Mouse (Mus musculus) heart, postnatal 0 days (tissue): Measurements from ENCODE around the gene Mylk. TPM values are rescaled to one million over a fixed set of nuclear protein-coding genes. Genes with fewer than 3 reads are reported as not detected.

Experiments used
- ATAC-seq: fragments of 200-750 bp; cut with Nextera tagmentation; 2 replicates; pipeline ENCODE4 v1.8.0; 2017; ENCODE audit warnings: low read depth, moderate number of reproducible peaks, moderate library complexity; ENCODE audit not compliant: insufficient read depth
- DNase-seq: peaks from one replicate; pipeline ENCODE4 v3.0.0-alpha.2; 2016; ENCODE audit warnings: low spot score
- H3K27ac ChIP-seq: fragments of 300-500 bp; sonication (generic); 2 replicates; pipeline ENCODE4 v1.5.1; 2014; ENCODE audit warnings: low read depth, mild to moderate bottlenecking
- H3K27me3 ChIP-seq: fragments of 300-500 bp; sonication (generic); 2 replicates; pipeline ENCODE4 v1.6.1; 2014; ENCODE audit warnings: low read length, mixed read lengths; ENCODE audit not compliant: control insufficient read depth, insufficient read depth
- H3K36me3 ChIP-seq: fragments of 300-500 bp; sonication (generic); replicated peaks from 2 replicates; pipeline ENCODE4 v1.6.1; 2014; ENCODE audit warnings: low read length, mixed read lengths; ENCODE audit not compliant: control insufficient read depth, insufficient read depth
- H3K4me1 ChIP-seq: fragments of 300-500 bp; sonication (generic); 2 replicates; pipeline ENCODE4 v1.6.1; 2014; ENCODE audit warnings: antibody characterized with exemption; ENCODE audit not compliant: control insufficient read depth, insufficient read depth
- H3K4me2 ChIP-seq: fragments of 300-500 bp; sonication (generic); 2 replicates; pipeline ENCODE4 v1.6.1; 2014; ENCODE audit warnings: low read depth, mild to moderate bottlenecking, low read length, moderate library complexity
- H3K4me3 ChIP-seq: fragments of 300-500 bp; sonication (generic); 2 replicates; pipeline ENCODE4 v1.5.1; 2014; ENCODE audit warnings: low read depth, low read length
- H3K9ac ChIP-seq: fragments of 300-500 bp; sonication (generic); replicated peaks from 2 replicates; pipeline ENCODE4 v1.6.1; 2014; ENCODE audit warnings: low read depth, low read length, mixed read lengths
- H3K9me3 ChIP-seq: fragments of 300-500 bp; sonication (generic); replicated peaks from 2 replicates; pipeline ENCODE4 v1.6.1; 2016; ENCODE audit warnings: low read length; ENCODE audit not compliant: control insufficient read depth
- CTCF ChIP-seq: IDR thresholded peaks from 2 replicates; pipeline ENCODE4 v1.5.1; 2016; ENCODE audit warnings: antibody characterized with exemption, control low read depth, low read depth
- EP300 ChIP-seq: IDR thresholded peaks from 2 replicates; pipeline ENCODE4 v1.6.1; 2016; ENCODE audit warnings: antibody characterized with exemption, low read depth
- WGBS: fragments of 180-500 bp; shearing (Covaris S2); extraction: QIAGEN DNeasy Blood & Tissue Kit; methylation state at CpG from one replicate; pipeline ENCODE4 v1.1.7; 2014; 5-methylcytosine and 5-hydroxymethylcytosine counted together
- polyA plus RNA-seq: library from polyadenylated mRNA; unstranded; fragments of >200 nt; fragmentation: Nextera tagmentation; extraction: Ambion mirVana; gene quantifications from 2 replicates; pipeline ENCODE4 v1.2.1, GENCODE M21; 2015
- total RNA-seq: library from RNA; depleted of rRNA; stranded (reverse); fragments of >200 nt; gene quantifications from 2 replicates; pipeline ENCODE4 v1.2.3, GENCODE M21; 2014; ENCODE audit warnings: low replicate concordance

The Mylk gene
- total and polyA plus RNA-seq, 2 experiments from 2014 or later, result 6.2 to 148 TPM

DNA sequence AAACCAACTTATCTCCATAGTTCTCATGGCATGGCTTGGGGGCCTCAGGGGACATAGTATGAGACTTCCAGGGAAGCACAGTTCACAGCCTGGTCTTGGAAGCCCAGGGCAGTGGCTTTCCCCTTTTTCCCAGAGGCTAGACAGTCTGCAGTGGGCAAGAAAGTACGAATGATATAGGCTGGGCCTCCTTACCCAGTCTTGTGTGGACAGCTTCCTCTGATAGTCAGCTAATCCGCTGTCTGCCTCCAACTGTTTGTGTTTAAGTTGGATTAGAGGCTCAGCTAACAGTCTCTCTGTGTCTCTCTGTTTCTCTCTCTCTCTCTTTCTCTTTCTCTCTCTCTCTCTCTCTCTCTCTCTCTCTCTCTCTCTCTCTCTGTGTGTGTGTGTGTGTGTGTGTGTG, 156.0 kb downstream of the Mylk start:
- no peaks in the 10 kb centered on the region for H3K27me3 ChIP-seq
- H3K27ac ChIP-seq, result peak overlapping the region; percentile 18
- H3K4me2 ChIP-seq, result no peak overlapping the region
- no peak for DNase-seq
- peaks cover 24% of the 10 kb centered on the region for H3K4me1 ChIP-seq
- ATAC-seq, result no peak
- TF ChIP-seq EP300 (no peak), CTCF (no peak)
- no peak overlapping the region for H3K4me3 ChIP-seq
- no peaks in the 10 kb centered on the region for H3K9me3 ChIP-seq
- 0 out of 2 replicates have a peak overlapping the region, but pooled peaks have one; percentile 23 for H3K9ac ChIP-seq
- no peaks in the 10 kb centered on the region for H3K36me3 ChIP-seq
- WGBS, result 58% methylated on average over 2 of the region's 2 CpGs

GRCm38 (mm10) chr16:34901611-34902293, 156.7 kb downstream of the Mylk start:
- 45% methylated on average over 7 of the region's 7 CpGs for WGBS
- ATAC-seq, result peak; percentile 67
- no peak overlapping the region for H3K9ac ChIP-seq
- peak overlapping the region; percentile 18 for H3K27ac ChIP-seq
- no peak overlapping the region for H3K4me2 ChIP-seq
- no peaks in the 10 kb centered on the region for H3K36me3 ChIP-seq
- H3K4me3 ChIP-seq, result no peak overlapping the region
- DNase-seq, result no peak
- H3K27me3 ChIP-seq, result no peaks in the 10 kb centered on the region
- peaks cover 24% of the 10 kb centered on the region for H3K4me1 ChIP-seq
- H3K9me3 ChIP-seq, result no peaks in the 10 kb centered on the region
- no peak for TF ChIP-seq CTCF
- TF ChIP-seq EP300, result no peak

GRCm38 (mm10) chr16:34902294-34902680, 157.3 kb downstream of the Mylk start:
- Histone ChIP-seq H3K27me3 (no peaks in the 10 kb centered on the region), H3K4me1 (peaks cover 29% of the 10 kb centered on the region), H3K9me3 (no peaks in the 10 kb centered on the region), H3K4me2 (no peak overlapping the region), H3K36me3 (no peaks in the 10 kb centered on the region), H3K27ac (peak overlapping the region; percentile 18; the same call in 1 of the 2 replicates), H3K4me3 (no peak overlapping the region), H3K9ac (no peak overlapping the region)
- no peak for TF ChIP-seq EP300
- TF ChIP-seq CTCF, result peak; percentile 92
- DNase-seq, result peak; percentile 73
- WGBS, result 12% methylated on average over 9 of the region's 9 CpGs
- peak; percentile 69; the same call in 1 of the 2 replicates for ATAC-seq

DNA sequence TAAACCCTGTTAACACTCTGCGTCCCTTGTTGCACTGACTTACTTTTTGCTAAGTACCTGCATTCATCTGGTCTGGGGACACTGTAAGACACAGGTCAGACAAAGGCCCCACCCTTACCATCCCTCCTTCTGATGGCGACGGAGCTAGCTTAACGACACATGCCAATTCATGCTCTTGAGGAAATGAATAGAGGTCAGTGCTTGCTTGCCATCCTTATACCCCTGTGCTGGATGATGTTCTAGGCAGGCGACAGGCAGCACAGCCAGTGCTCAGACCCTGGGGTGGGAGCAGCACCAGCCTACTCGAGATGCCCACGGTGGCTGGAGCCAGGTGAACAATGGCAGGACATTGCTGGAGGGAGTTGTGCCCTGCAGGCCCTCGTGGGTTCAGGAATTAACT, 157.8 kb downstream of the Mylk start:
- no peaks in the 10 kb centered on the region for H3K27me3 ChIP-seq
- WGBS, result 79% methylated on average over 8 of the region's 8 CpGs
- TF ChIP-seq EP300 (no peak), CTCF (no peak)

DNA sequence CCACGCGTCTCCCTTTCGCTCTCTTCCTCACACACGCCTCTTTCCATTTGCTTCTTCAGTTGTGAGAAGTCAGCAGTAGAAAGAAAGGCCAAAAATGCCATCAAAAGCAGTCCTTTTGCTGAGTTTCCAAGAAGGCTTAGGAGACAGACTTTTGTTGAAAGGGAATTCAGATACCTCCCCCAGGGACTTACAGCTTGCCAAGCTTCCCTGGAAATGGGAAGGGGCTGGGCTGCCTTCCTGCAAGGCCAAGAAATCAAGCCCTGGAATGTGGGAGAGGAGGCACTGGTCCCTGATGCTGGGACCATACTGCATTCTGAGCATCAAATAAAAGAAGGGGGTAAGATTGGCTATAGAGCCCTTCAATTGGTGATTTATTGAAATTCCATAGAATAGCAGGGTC, 159.9 kb downstream of the Mylk start:
- ATAC-seq (no peak), DNase-seq (no peak)
- Histone ChIP-seq H3K36me3 (no peaks in the 10 kb centered on the region), H3K4me3 (no peak overlapping the region), H3K4me2 (no peak overlapping the region), H3K4me1 (peaks cover 35% of the 10 kb centered on the region), H3K27ac (peak overlapping the region; percentile 36), H3K9ac (no peak overlapping the region), H3K27me3 (no peaks in the 10 kb centered on the region), H3K9me3 (no peaks in the 10 kb centered on the region)
- no peak for TF ChIP-seq CTCF
- TF ChIP-seq EP300, result 0 out of 2 replicates have a peak, but pooled peaks have one; percentile 22
- 84% methylated on average over 4 of the region's 4 CpGs for WGBS

More for the DNA sequence above, 157.8 kb downstream of the Mylk start:
- Histone ChIP-seq H3K36me3 (no peaks in the 10 kb centered on the region), H3K9ac (no peak overlapping the region), H3K27ac (no peak overlapping the region), H3K4me3 (no peak overlapping the region), H3K9me3 (no peaks in the 10 kb centered on the region), H3K4me1 (peaks cover 33% of the 10 kb centered on the region), H3K4me2 (no peak overlapping the region)
- ATAC-seq (no peak), DNase-seq (no peak)
